Mouse (Mus musculus) hindbrain, postnatal 0 days (tissue): Measurements from ENCODE around the gene Col6a5. TPM values are rescaled to one million over a fixed set of nuclear protein-coding genes. Genes with fewer than 3 reads are reported as not detected.

Experiments
- ATAC-seq: fragments of 200-750 bp; cut with Nextera tagmentation; 2 replicates; pipeline ENCODE4 v1.8.0; 2017; ENCODE audit warnings: mild to moderate bottlenecking, moderate TSS enrichment, moderate library complexity
- DNase-seq: peaks from one replicate; pipeline ENCODE4 v3.0.0-alpha.2; 2015; ENCODE audit warnings: low spot score
- H3K27ac ChIP-seq: fragments of 300-500 bp; sonication (generic); 2 replicates; pipeline ENCODE4 v1.5.1; 2014; ENCODE audit warnings: mild to moderate bottlenecking
- H3K27me3 ChIP-seq: fragments of 300-500 bp; sonication (generic); 2 replicates; pipeline ENCODE4 v1.6.1; 2014; ENCODE audit warnings: low read length, mixed read lengths; ENCODE audit not compliant: insufficient read depth
- H3K36me3 ChIP-seq: fragments of 300-500 bp; sonication (generic); 2 replicates; pipeline ENCODE4 v1.6.1; 2014; ENCODE audit warnings: low read length, mixed read lengths; ENCODE audit not compliant: insufficient read depth
- H3K4me1 ChIP-seq: fragments of 300-500 bp; sonication (generic); 2 replicates; pipeline ENCODE4 v1.6.1; 2014; ENCODE audit warnings: antibody characterized with exemption, low read length, mixed read lengths; ENCODE audit not compliant: insufficient read depth
- H3K4me2 ChIP-seq: fragments of 300-500 bp; sonication (generic); 2 replicates; pipeline ENCODE4 v1.6.1; 2014; ENCODE audit warnings: low read depth, mild to moderate bottlenecking, low read length, moderate library complexity, mixed read lengths
- H3K4me3 ChIP-seq: fragments of 300-500 bp; sonication (generic); 2 replicates; pipeline ENCODE4 v1.5.1; 2014; ENCODE audit warnings: low read length
- H3K9ac ChIP-seq: fragments of 300-500 bp; sonication (generic); replicated peaks from 2 replicates; pipeline ENCODE4 v1.6.1; 2014; ENCODE audit warnings: mild to moderate bottlenecking, low read length, moderate library complexity, mixed read lengths
- H3K9me3 ChIP-seq: fragments of 300-500 bp; sonication (generic); 2 replicates; pipeline ENCODE4 v1.6.1; 2016; ENCODE audit warnings: low read length, mixed read lengths
- CTCF ChIP-seq: IDR thresholded peaks from 2 replicates; pipeline ENCODE4 v1.5.1; 2016; ENCODE audit warnings: antibody characterized with exemption, control low read depth, low read depth
- WGBS: fragments of 180-500 bp; shearing (Covaris S2); extraction: QIAGEN DNeasy Blood & Tissue Kit; methylation state at CpG from one replicate; pipeline ENCODE4 v1.1.7; 2014; 5-methylcytosine and 5-hydroxymethylcytosine counted together
- polyA plus RNA-seq: library from polyadenylated mRNA; unstranded; fragments of >200 nt; fragmentation: Nextera tagmentation; extraction: Ambion mirVana; gene quantifications from 2 replicates; pipeline ENCODE4 v1.2.1, GENCODE M21; 2015
- total RNA-seq: library from RNA; depleted of rRNA; stranded (reverse); fragments of >200 nt; gene quantifications from 2 replicates; pipeline ENCODE4 v1.2.3, GENCODE M21; 2014

Gene Col6a5
- total and polyA plus RNA-seq, 2 experiments from 2014 or later = 0.13 to 1.5 TPM

DNA sequence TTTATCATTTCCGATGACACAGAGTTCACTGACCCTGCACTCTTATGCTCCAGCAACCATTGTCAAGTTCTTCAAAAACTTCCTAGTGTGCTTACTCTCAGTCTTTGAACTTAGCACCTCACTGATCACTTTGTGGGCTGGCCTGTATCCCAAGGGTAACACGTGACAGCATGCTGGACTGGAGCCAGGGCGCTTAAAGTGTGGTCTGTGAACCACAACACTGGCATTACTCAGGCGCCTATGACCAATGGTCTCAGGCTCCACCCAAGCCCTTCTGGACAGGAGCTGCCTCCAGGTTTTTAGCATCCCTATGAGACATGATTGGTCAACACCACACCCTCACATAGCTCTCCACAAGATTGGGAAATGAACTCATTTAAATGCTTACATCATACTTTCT is 79.7 kb downstream of the Col6a5 start:
- no peak overlapping the region for H3K4me2 ChIP-seq
- H3K4me3 ChIP-seq = no peak overlapping the region
- H3K27ac ChIP-seq = no peak overlapping the region
- H3K4me1 ChIP-seq = no peaks in the 10 kb centered on the region
- H3K27me3 ChIP-seq = no peaks in the 10 kb centered on the region
- ATAC-seq (no peak), DNase-seq (no peak)
- 72% methylated on average over 4 of the region's 4 CpGs for WGBS
- TF ChIP-seq CTCF = no peak
- H3K9me3 ChIP-seq = no peaks in the 10 kb centered on the region
- H3K9ac ChIP-seq = no peak overlapping the region
- no peaks in the 10 kb centered on the region for H3K36me3 ChIP-seq

DNA sequence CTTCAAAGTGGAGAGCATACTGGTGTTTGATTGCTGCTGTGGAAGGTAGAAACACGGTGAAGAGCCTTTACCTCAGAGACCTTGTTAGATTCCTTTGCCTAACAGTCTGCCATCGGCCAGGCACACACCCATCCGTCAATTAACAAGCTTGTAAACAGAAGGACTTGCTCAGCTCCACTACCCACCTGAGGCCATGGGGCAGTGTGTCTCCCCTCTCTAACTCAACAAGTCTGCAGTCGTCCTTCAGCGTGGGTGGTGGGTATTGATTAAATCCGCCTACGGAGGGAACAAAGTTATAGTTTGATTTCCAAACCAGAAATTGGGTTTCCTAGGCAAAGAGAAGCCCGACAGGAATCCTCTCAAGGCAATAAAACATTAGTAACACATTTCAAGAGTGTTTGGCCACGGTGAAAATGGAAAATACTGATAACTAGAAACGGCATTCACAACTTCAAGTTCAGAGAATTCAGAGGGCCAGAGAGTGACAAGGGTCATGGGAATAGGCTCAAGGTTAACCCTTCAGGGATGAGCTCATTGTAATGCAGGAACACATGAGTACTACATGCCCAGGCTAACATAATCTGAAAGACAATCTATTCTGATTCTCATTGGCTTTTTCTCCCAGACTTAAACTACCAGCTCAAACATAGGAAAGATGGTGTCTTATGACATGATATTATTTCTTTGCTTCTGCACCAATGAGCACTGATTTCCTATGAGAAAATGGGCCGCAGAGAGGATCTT is 81.9 kb downstream of the Col6a5 start:
- H3K27me3 ChIP-seq = no peaks in the 10 kb centered on the region
- H3K36me3 ChIP-seq = no peaks in the 10 kb centered on the region
- TF ChIP-seq CTCF = no peak
- H3K9ac ChIP-seq = no peak overlapping the region
- no peak overlapping the region for H3K4me2 ChIP-seq
- H3K4me1 ChIP-seq = no peaks in the 10 kb centered on the region
- no peaks in the 10 kb centered on the region for H3K9me3 ChIP-seq
- DNase-seq (no peak), ATAC-seq (no peak)
- no peak overlapping the region for H3K4me3 ChIP-seq
- 75% methylated on average over 11 of the region's 11 CpGs for WGBS
- no peak overlapping the region for H3K27ac ChIP-seq

DNA sequence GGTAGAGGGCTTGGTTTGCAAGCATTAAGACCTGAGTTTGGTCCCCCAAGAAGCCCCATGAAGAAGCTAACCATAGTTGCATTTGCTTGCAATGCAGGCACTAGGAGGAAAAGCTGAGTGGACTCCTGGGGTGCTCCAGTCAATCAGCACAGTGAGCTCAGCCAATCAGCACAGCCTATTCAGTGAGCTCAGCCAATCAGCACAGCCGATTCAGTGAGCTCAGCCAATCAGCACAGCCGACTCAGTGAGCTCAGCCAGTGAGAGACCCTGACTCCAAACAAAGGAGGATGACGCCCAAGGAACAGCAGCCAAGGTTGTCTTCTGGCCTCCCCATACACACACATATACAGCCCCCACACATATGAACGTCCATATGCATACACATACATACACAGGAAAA is 84.3 kb downstream of the Col6a5 start:
- Histone ChIP-seq H3K4me1 (no peaks in the 10 kb centered on the region), H3K36me3 (no peaks in the 10 kb centered on the region), H3K9me3 (no peaks in the 10 kb centered on the region), H3K27ac (no peak overlapping the region), H3K4me2 (no peak overlapping the region), H3K4me3 (no peak overlapping the region), H3K27me3 (no peaks in the 10 kb centered on the region), H3K9ac (no peak overlapping the region)
- DNase-seq (no peak), ATAC-seq (no peak)
- no peak for TF ChIP-seq CTCF
- 90% methylated on average over 4 of the region's 4 CpGs for WGBS

- ATAC-seq = no peak
- H3K4me3 ChIP-seq = no peak overlapping the region
- H3K9ac ChIP-seq = no peak overlapping the region
- no peak overlapping the region for H3K4me2 ChIP-seq
- no peak for TF ChIP-seq CTCF
- no peak overlapping the region for H3K27ac ChIP-seq
- no peaks in the 10 kb centered on the region for H3K27me3 ChIP-seq
- DNase-seq = no peak
- H3K9me3 ChIP-seq = no peaks in the 10 kb centered on the region
- no peaks in the 10 kb centered on the region for H3K36me3 ChIP-seq
- no peaks in the 10 kb centered on the region for H3K4me1 ChIP-seq
- 66% methylated on average over 14 of the region's 14 CpGs for WGBS
These were observed 88.8 kb downstream of the Col6a5 start for GRCm38 (mm10) chr9:105871643-105872042.

DNA sequence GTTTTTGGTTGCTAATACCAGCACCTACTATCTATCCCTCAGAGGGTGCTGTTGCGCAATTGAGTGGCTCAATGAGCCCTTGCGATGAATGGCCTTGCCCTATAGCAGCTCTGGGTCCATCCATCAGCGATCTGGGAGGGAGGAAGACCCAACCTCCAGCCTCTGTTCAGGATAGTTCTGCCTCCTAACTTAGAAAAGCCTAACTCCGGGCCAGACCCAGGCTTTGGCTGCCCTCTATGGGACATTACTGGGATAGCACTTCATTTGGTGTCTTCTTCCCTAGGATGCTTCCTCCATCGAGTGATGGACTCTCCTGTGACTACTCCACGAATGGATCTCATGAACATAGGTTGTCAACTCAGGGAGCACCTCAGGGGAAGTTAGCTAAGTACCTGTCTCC is 102.7 kb downstream of the Col6a5 start:
- Histone ChIP-seq H3K4me3 (no peak overlapping the region), H3K4me2 (no peak overlapping the region), H3K9me3 (no peaks in the 10 kb centered on the region), H3K36me3 (no peaks in the 10 kb centered on the region), H3K9ac (no peak overlapping the region), H3K27ac (no peak overlapping the region), H3K4me1 (no peaks in the 10 kb centered on the region), H3K27me3 (no peaks in the 10 kb centered on the region)
- ATAC-seq (peak; percentile 75; the same call in 1 of the 2 replicates), DNase-seq (peak; percentile 85)
- WGBS = 10% methylated on average over 6 of the region's 6 CpGs
- peak; percentile 94 for TF ChIP-seq CTCF

DNA sequence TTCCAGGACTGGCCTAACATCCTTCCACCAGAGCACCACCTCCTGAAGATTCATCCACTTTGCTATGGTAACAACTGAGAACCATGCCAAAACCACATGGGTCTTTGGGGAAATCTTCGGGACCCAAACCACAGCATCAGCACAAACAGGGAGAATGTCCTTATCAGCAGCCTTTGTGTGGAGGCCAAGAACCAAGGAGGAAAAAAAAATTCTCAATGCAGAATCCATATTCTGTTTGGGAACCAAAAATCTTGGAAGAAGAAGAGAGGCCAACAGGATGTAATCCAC is 107.7 kb downstream of the Col6a5 start:
- Histone ChIP-seq H3K9me3 (no peaks in the 10 kb centered on the region), H3K4me2 (no peak overlapping the region), H3K27ac (no peak overlapping the region), H3K9ac (no peak overlapping the region), H3K4me3 (no peak overlapping the region), H3K4me1 (no peaks in the 10 kb centered on the region), H3K36me3 (no peaks in the 10 kb centered on the region), H3K27me3 (no peaks in the 10 kb centered on the region)
- DNase-seq (no peak), ATAC-seq (no peak)
- no peak for TF ChIP-seq CTCF
- WGBS = 53% methylated on average over 1 of the region's 1 CpGs

- 81% methylated on average over 14 of the region's 14 CpGs for WGBS
- no peaks in the 10 kb centered on the region for H3K9me3 ChIP-seq
- H3K9ac ChIP-seq = no peak overlapping the region
- H3K36me3 ChIP-seq = no peaks in the 10 kb centered on the region
- no peak overlapping the region for H3K4me2 ChIP-seq
- no peaks in the 10 kb centered on the region for H3K4me1 ChIP-seq
- DNase-seq (no peak), ATAC-seq (no peak)
- TF ChIP-seq CTCF = no peak
- H3K27me3 ChIP-seq = no peaks in the 10 kb centered on the region
- no peak overlapping the region for H3K4me3 ChIP-seq
- H3K27ac ChIP-seq = no peak overlapping the region
These were observed 108.2 kb downstream of the Col6a5 start for GRCm38 (mm10) chr9:105852015-105852777.
